Mouse (Mus musculus) limb, embryonic 10.5 days (tissue): Measurements from ENCODE around the gene Arhgef18. TPM values are rescaled to one million over a fixed set of nuclear protein-coding genes. Genes with fewer than 3 reads are reported as not detected.

Experiments
- DNase-seq: peaks from one replicate; pipeline ENCODE4 v3.0.0-alpha.2; 2017; ENCODE audit warnings: low spot score
- H3K27ac ChIP-seq: fragments of 300-500 bp; sonication (generic); 2 replicates; pipeline ENCODE4 v1.5.1; 2016; ENCODE audit warnings: mild to moderate bottlenecking
- H3K27me3 ChIP-seq: fragments of 300-500 bp; sonication (generic); 2 replicates; pipeline ENCODE4 v1.6.1; 2016; ENCODE audit warnings: low read depth, mild to moderate bottlenecking; ENCODE audit not compliant: poor library complexity, severe bottlenecking
- H3K36me3 ChIP-seq: fragments of 300-500 bp; sonication (generic); 2 replicates; pipeline ENCODE4 v1.6.1; 2016; ENCODE audit warnings: mild to moderate bottlenecking, moderate library complexity
- H3K4me1 ChIP-seq: fragments of 300-500 bp; sonication (generic); 2 replicates; pipeline ENCODE4 v1.6.1; 2016
- H3K4me3 ChIP-seq: fragments of 300-500 bp; sonication (generic); 2 replicates; pipeline ENCODE4 v1.5.1; 2016; ENCODE audit warnings: mild to moderate bottlenecking, moderate library complexity
- H3K9me3 ChIP-seq: fragments of 300-500 bp; sonication (generic); replicated peaks from 2 replicates; pipeline ENCODE4 v1.6.1; 2016; ENCODE audit warnings: mild to moderate bottlenecking
- WGBS: fragments of 180-500 bp; shearing (Covaris S2); methylation state at CpG from one replicate; pipeline ENCODE4 v1.1.7; 2016; 5-methylcytosine and 5-hydroxymethylcytosine counted together
- polyA plus RNA-seq: library from polyadenylated mRNA; unstranded; fragments of >200 nt; fragmentation: Nextera tagmentation; extraction: Ambion mirVana; gene quantifications from 2 replicates; pipeline ENCODE4 v1.2.1, GENCODE M21; 2016

Arhgef18 gene
- polyA plus RNA-seq, 1 experiment from 2014 or later: 9.5 TPM

GRCm38 (mm10) chr8:3500235-3501090 lies 107.7 kb downstream of the Arhgef18 start, which contains the start of gene Mcoln1:
Gene Mcoln1, plus strand, starts transcription at chr8:3500457.
- peaks cover 41% of the 10 kb centered on the region for H3K36me3 ChIP-seq
- under 1% methylated on average over 70 of the region's 70 CpGs for WGBS

GRCm38 (mm10) chr8:3502217-3502616 lies 109.4 kb downstream of the Arhgef18 start:
- DNase-seq: no peak
- Histone ChIP-seq H3K36me3 (peaks cover 41% of the 10 kb centered on the region), H3K9me3 (no peaks in the 10 kb centered on the region), H3K27ac (no peak overlapping the region; the same call in 1 of the 2 replicates), H3K4me1 (peaks cover 17% of the 10 kb centered on the region), H3K4me3 (no peak overlapping the region), H3K27me3 (no peaks in the 10 kb centered on the region)
- WGBS: 73% methylated on average over 4 of the region's 4 CpGs

More at GRCm38 (mm10) chr8:3500235-3501090, 107.7 kb downstream of the Arhgef18 start, which contains the start of gene Mcoln1:
- peaks cover 11% of the 10 kb centered on the region for H3K9me3 ChIP-seq
- peak within 1 kb of the TSS; percentile 95 for H3K27ac ChIP-seq
- H3K4me3 ChIP-seq: peak within 1 kb of the TSS; percentile 77
- H3K27me3 ChIP-seq: no peaks in the 10 kb centered on the region
- peak; percentile 98 for DNase-seq
- H3K4me1 ChIP-seq: peaks cover 17% of the 10 kb centered on the region

Other genes with a start within 250 kb of the Arhgef18 start
- 27.5 and 32.6 TPM in 2 replicates for gene Insr, start 113.4 kb upstream of the Arhgef18 start, polyA plus RNA-seq
- not detected in 2 replicates for gene A430078G23Rik, start 39.6 kb upstream of the Arhgef18 start, polyA plus RNA-seq
- gene Pex11g, start 74.7 kb downstream of the Arhgef18 start, polyA plus RNA-seq: 6.3 and 7.6 TPM in 2 replicates
- not detected in 2 replicates for gene Tex45, start 77.9 kb downstream of the Arhgef18 start, polyA plus RNA-seq
- 71.3 and 80.8 TPM in 2 replicates for gene Zfp358, start 100.1 kb downstream of the Arhgef18 start, polyA plus RNA-seq
- gene Mcoln1, start 107.5 kb downstream of the Arhgef18 start, polyA plus RNA-seq: 59.4 and 71.5 TPM in 2 replicates
- gene Pnpla6, start 122.4 kb downstream of the Arhgef18 start, polyA plus RNA-seq: 17.7 and 21.1 TPM in 2 replicates
- 3.5 and 4.0 TPM in 2 replicates for gene C330021F23Rik, start 175.0 kb downstream of the Arhgef18 start, polyA plus RNA-seq
- gene Camsap3, start 194.3 kb downstream of the Arhgef18 start, polyA plus RNA-seq: 5.3 and 6.0 TPM in 2 replicates
- 76.0 and 78.7 TPM in 2 replicates for gene Xab2, start 228.3 kb downstream of the Arhgef18 start, polyA plus RNA-seq
- 92.1 and 92.9 TPM in 2 replicates for gene Pet100, start 228.5 kb downstream of the Arhgef18 start, polyA plus RNA-seq
- 1.0 and 1.3 TPM in 2 replicates for gene Pcp2, start 232.5 kb downstream of the Arhgef18 start, polyA plus RNA-seq
- gene Stxbp2, start 237.9 kb downstream of the Arhgef18 start, polyA plus RNA-seq: 28.6 and 29.8 TPM in 2 replicates